Mouse (Mus musculus) neutrophil, adult 5-6 weeks (primary cell): ENCODE measurements around the gene Akr1c12. TPM values are rescaled to one million over a fixed set of nuclear protein-coding genes. Genes with fewer than 3 reads are reported as not detected.

Experiments
- ATAC-seq: fragments of 151-379, 151-347 bp; 2 replicates; pipeline ENCODE4 v1.8.0; 2017; ENCODE audit warnings: mild to moderate bottlenecking, moderate TSS enrichment; ENCODE audit not compliant: insufficient number of reproducible peaks, poor library complexity, low FRiP score, severe bottlenecking; ENCODE audit errors: extremely low read depth
- total RNA-seq: library from RNA; stranded (forward); fragments of 200-1000 nt; gene quantifications from 2 replicates; pipeline ENCODE4 v1.2.3, GENCODE M21; 2017

The Akr1c12 gene
- total RNA-seq, 1 experiment from 2014 or later, result not detected

GRCm38 (mm10) chr13:4228441-4228840 lies 50.8 kb downstream of the Akr1c12 start, which contains the start of gene Akr1c19:
TSS of gene Akr1c19 (plus strand) at chr13:4228700.
- ATAC-seq, result no peak

Other genes with a start within 250 kb of the Akr1c12 start
- gene Akr1c14, start 230.4 kb downstream of the Akr1c12 start, total RNA-seq, result not detected in 2 replicates
- gene Akr1c18, start 128.8 kb downstream of the Akr1c12 start, total RNA-seq, result not detected in 2 replicates
- gene Akr1c13, start 88.3 kb downstream of the Akr1c12 start, total RNA-seq, result 0.93 and 1.8 TPM in 2 replicates
- 0.12 TPM in 1 of 2 replicates, not detected in the other for gene Akr1c19, start 50.7 kb downstream of the Akr1c12 start, total RNA-seq
- not detected in 2 replicates for gene Akr1c6, start 154.9 kb upstream of the Akr1c12 start, total RNA-seq
- not detected in 2 replicates for gene Akr1c20, start 243.9 kb upstream of the Akr1c12 start, total RNA-seq